Mouse (Mus musculus): ENCODE results near the gene Ksr2.

- no peak for TF ChIP-seq TAL1 (IDR thresholded peaks at IDR 0.05; ENCODE audit: low read length)
- no peak for TF ChIP-seq GATA1 (IDR thresholded peaks at IDR 0.05; ENCODE audit: low read length)
These were observed 317.5 kb downstream of the Ksr2 start for GRCm38 (mm10) chr5:117731311-117731710.

Measured in erythroblast, embryonic 14.5 days (primary cell).